8 mouse cellular contexts compared by ENCODE assay signal in the genomic region with DNA sequence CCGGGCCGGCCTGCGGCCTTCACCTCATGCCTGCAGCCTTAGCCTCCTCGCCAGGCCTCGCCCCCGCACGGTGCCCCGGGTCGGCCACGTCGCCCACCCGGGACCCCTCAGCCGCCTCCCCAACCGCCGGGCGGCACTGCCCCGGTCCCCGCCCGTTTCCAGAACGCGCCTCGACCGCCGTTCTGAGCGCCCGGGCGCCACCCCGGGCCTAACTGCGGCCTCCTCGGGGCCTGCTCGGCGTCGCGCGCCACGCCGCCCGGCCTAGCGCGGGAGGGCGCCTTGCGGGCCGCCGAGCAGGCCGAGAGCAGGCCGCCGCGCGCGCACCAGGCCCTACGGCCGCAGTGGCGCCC. TPM values are rescaled to one million over a fixed set of nuclear protein-coding genes. Genes with fewer than 3 reads are reported as not detected.
A peak's percentile ranks its signal among the peaks of the same experiment; 100 is the strongest.
DNase-seq lines count a peak whose midpoint lies in the region; ATAC-seq and TF ChIP-seq lines count a peak whose summit lies in the region.

No protein-coding gene starts in this region.

- no peak for TF ChIP-seq POLR2A in ES-Bruce4 (IDR thresholded peaks at IDR 0.05; ENCODE audit: insufficient read depth, low read length)

- peak overlapping the region; percentile 69 for H3K4me3 ChIP-seq in heart, embryonic 16.5 days (ENCODE audit: low read length)
- peak overlapping the region; percentile 77 for H3K4me3 ChIP-seq in ES-Bruce4 (ENCODE audit: low read depth, low read length)
- peak overlapping the region; percentile 57 for H3K4me3 ChIP-seq in forebrain, embryonic 11.5 days (ENCODE audit: low read depth, low read length)
- H3K4me3 ChIP-seq in liver, embryonic 12.5 days, result peak overlapping the region; percentile 75

- no peak for TF ChIP-seq CTCF in ES-Bruce4 (IDR thresholded peaks at IDR 0.05; ENCODE audit: low read depth, low read length)

- H3K27me3 ChIP-seq in heart, embryonic 16.5 days (ENCODE audit: control insufficient read depth, insufficient read depth, low read length), result peaks cover 31% of the 10 kb centered on the region
- H3K27me3 ChIP-seq in ES-Bruce4 (ENCODE audit: control insufficient read depth, insufficient read depth, low read length, poor library complexity, severe bottlenecking), result no peaks in the 10 kb centered on the region
- peaks cover 23% of the 10 kb centered on the region for H3K27me3 ChIP-seq in forebrain, embryonic 11.5 days (ENCODE audit: control insufficient read depth, insufficient read depth, low read length)
- H3K27me3 ChIP-seq in liver, embryonic 12.5 days (replicated peaks), result peaks cover 42% of the 10 kb centered on the region

- DNase-seq in heart, adult 18-20 months, result no peak
- DNase-seq in forebrain, embryonic 11.5 days (ENCODE audit: low spot score), result no peak
- DNase-seq in embryo, embryonic 10 days (ENCODE audit: low spot score), result no peak
- DNase-seq in urinary bladder, postnatal 25 days (ENCODE audit: low spot score), result no peak

- no peaks in the 10 kb centered on the region for H3K9me3 ChIP-seq in heart, embryonic 16.5 days (replicated peaks; ENCODE audit: control insufficient read depth, low read length)
- no peaks in the 10 kb centered on the region for H3K9me3 ChIP-seq in ES-Bruce4 (replicated peaks; ENCODE audit: control insufficient read depth, insufficient read depth, low read length, poor library complexity, severe bottlenecking)
- no peaks in the 10 kb centered on the region for H3K9me3 ChIP-seq in forebrain, embryonic 11.5 days (ENCODE audit: control insufficient read depth, low read length)
- no peaks in the 10 kb centered on the region for H3K9me3 ChIP-seq in liver, embryonic 12.5 days (replicated peaks)

- H3K27ac ChIP-seq in heart, embryonic 16.5 days (ENCODE audit: low read length), result peak overlapping the region; percentile 99
- H3K27ac ChIP-seq in ES-Bruce4 (ENCODE audit: insufficient read depth, low read length), result peak overlapping the region; percentile 85
- peak overlapping the region; percentile 97 for H3K27ac ChIP-seq in forebrain, embryonic 11.5 days (ENCODE audit: low read depth, low read length)
- peak overlapping the region; percentile 98 for H3K27ac ChIP-seq in liver, embryonic 12.5 days

- peaks cover 3% of the 10 kb centered on the region; the same call in 1 of the 2 replicates for H3K4me1 ChIP-seq in heart, embryonic 16.5 days (ENCODE audit: control insufficient read depth, insufficient read depth, low read length)
- H3K4me1 ChIP-seq in ES-Bruce4 (ENCODE audit: control insufficient read depth, insufficient read depth, low read length), result no peaks in the 10 kb centered on the region
- H3K4me1 ChIP-seq in forebrain, embryonic 11.5 days (replicated peaks; ENCODE audit: control insufficient read depth, insufficient read depth, low read length), result no peaks in the 10 kb centered on the region
- H3K4me1 ChIP-seq in liver, embryonic 12.5 days, result peaks cover 12% of the 10 kb centered on the region

- peak overlapping the region; percentile 21; the same call in 1 of the 2 replicates for H3K4me2 ChIP-seq in heart, embryonic 16.5 days (ENCODE audit: low read depth, low read length)
- peak overlapping the region; percentile 55 for H3K4me2 ChIP-seq in forebrain, embryonic 11.5 days (ENCODE audit: low read depth, low read length, severe bottlenecking)
- peak overlapping the region; percentile 76 for H3K4me2 ChIP-seq in liver, embryonic 12.5 days

- no peak for ATAC-seq in heart, embryonic 16.5 days (replicated peaks; ENCODE audit: extremely low read depth, insufficient read depth, low FRiP score)
- peak; percentile 68 for ATAC-seq in forebrain, embryonic 11.5 days (replicated peaks; ENCODE audit: low FRiP score)
- peak; percentile 68 for ATAC-seq in liver, embryonic 12.5 days
- no peak for ATAC-seq in megakaryocyte-erythroid progenitor cell, adult 5-6 weeks (replicated peaks; ENCODE audit: low FRiP score, low TSS enrichment, poor library complexity, severe bottlenecking)

- WGBS in heart, embryonic 16.5 days, result 20% methylated on average over 41 of the region's 53 CpGs
- 37% methylated on average over 41 of the region's 53 CpGs for WGBS in forebrain, embryonic 11.5 days
- WGBS in liver, embryonic 12.5 days (ENCODE audit: insufficient replicate concordance), result 15% methylated on average over 26 of the region's 53 CpGs

- H3K36me3 ChIP-seq in heart, embryonic 16.5 days (ENCODE audit: control insufficient read depth, insufficient read depth), result no peaks in the 10 kb centered on the region
- H3K36me3 ChIP-seq in ES-Bruce4 (ENCODE audit: control insufficient read depth, insufficient read depth, low read length, poor library complexity, severe bottlenecking), result no peaks in the 10 kb centered on the region
- H3K36me3 ChIP-seq in forebrain, embryonic 11.5 days (ENCODE audit: control insufficient read depth, insufficient read depth, low read length), result no peaks in the 10 kb centered on the region
- no peaks in the 10 kb centered on the region for H3K36me3 ChIP-seq in liver, embryonic 12.5 days

- TF ChIP-seq EP300 in ES-Bruce4 (IDR thresholded peaks at IDR 0.05; ENCODE audit: insufficient read depth, low read depth, low read length), result no peak

- H3K9ac ChIP-seq in heart, embryonic 16.5 days (ENCODE audit: low read length), result peak overlapping the region; percentile 94
- peak overlapping the region; percentile 97 for H3K9ac ChIP-seq in ES-Bruce4 (ENCODE audit: low read depth, poor library complexity, severe bottlenecking)
- H3K9ac ChIP-seq in forebrain, embryonic 11.5 days (ENCODE audit: low read length), result peak overlapping the region; percentile 91
- peak overlapping the region; percentile 92 for H3K9ac ChIP-seq in liver, embryonic 12.5 days

RNA-seq across cellular contexts. Expression of gene Zfx, which starts 0.8 kb away (rescaled TPM):
- 19.8 and 20.8 TPM in 2 replicates for polyA plus RNA-seq in heart, embryonic 16.5 days (2015; fragmentation: Nextera tagmentation; extraction: Ambion mirVana)
- total RNA-seq in heart, adult 18-20 months (2021), result 10 to 100 TPM; 22.3 to 23.9 TPM
- 25.6 and 30.5 TPM in 2 replicates for polyA plus RNA-seq in ES-Bruce4 (2011; ENCODE audit: insufficient read depth, insufficient read length, low read depth, missing spikeins)
- polyA plus RNA-seq in forebrain, embryonic 11.5 days (2014; fragmentation: Nextera tagmentation; extraction: Ambion mirVana), result 26.6 and 32.3 TPM in 2 replicates
- 16.0 and 16.3 TPM in 2 replicates for polyA plus RNA-seq in liver, embryonic 12.5 days (2016; fragmentation: Nextera tagmentation; extraction: Ambion mirVana)
- total RNA-seq in megakaryocyte-erythroid progenitor cell, adult 5-6 weeks (2014; fragmentation: Nextera tagmentation), result 24.7 and 40.3 TPM in 2 replicates
- total RNA-seq in megakaryocyte-erythroid progenitor cell, adult 5-6 weeks (2017), result 28.9 and 36.6 TPM in 2 replicates

Comparison
In these comparisons a context has a peak if more than half of its experiments do, and no peak if none do; other contexts are left out.
1. ATAC-seq: peak in forebrain, embryonic 11.5 days (single experiment) and liver, embryonic 12.5 days (single experiment); none in heart, embryonic 16.5 days (single experiment) and megakaryocyte-erythroid progenitor cell, adult 5-6 weeks (single experiment).
2. H3K4me2 ChIP-seq: peak in every context shown above with its lines; median percentile 76 in liver, embryonic 12.5 days; 55 in forebrain, embryonic 11.5 days; 21 in heart, embryonic 16.5 days.
3. Peak in every context shown above with its lines, with median percentiles within 50 percentile points of each other: H3K27ac ChIP-seq, H3K4me3 ChIP-seq and H3K9ac ChIP-seq.